Mouse (Mus musculus): ENCODE data around the gene Mapkapk5.

Mapkapk5 gene

GRCm38 (mm10) chr5:121545793-121546529, at the start of gene Mapkapk5:
Gene Mapkapk5 (minus strand): TSS chr5:121545905.
- DNase-seq (ENCODE audit: low spot score in 2 of 2), result peak; percentile 94 to 96

GRCm38 (mm10) chr5:121594714-121595313, 49.1 kb upstream of the Mapkapk5 start:
- DNase-seq (ENCODE audit: low spot score in 2 of 2), result no peak

- DNase-seq (ENCODE audit: low spot score in 2 of 2), result peak; percentile 61 to 67
Observed at GRCm38 (mm10) chr5:121593451-121594401, 48.0 kb upstream of the Mapkapk5 start, which contains the start of gene Aldh2. Gene Aldh2 (minus strand): TSS chr5:121593824.

GRCm38 (mm10) chr5:121592816-121593407, 47.2 kb upstream of the Mapkapk5 start:
- DNase-seq (ENCODE audit: low spot score in 2 of 2), result no peak

- no peak for DNase-seq (ENCODE audit: low spot score in 2 of 2)
Observed at GRCm38 (mm10) chr5:121592064-121592815, 46.5 kb upstream of the Mapkapk5 start.

GRCm38 (mm10) chr5:121591417-121592063, 45.8 kb upstream of the Mapkapk5 start:
- DNase-seq (ENCODE audit: low spot score in 2 of 2), result no peak

- no peak for DNase-seq (ENCODE audit: low spot score in 2 of 2)
Observed at GRCm38 (mm10) chr5:121589928-121590327, 44.2 kb upstream of the Mapkapk5 start.

- DNase-seq (ENCODE audit: low spot score in 2 of 2), result peak; percentile 51 to 71
Observed at GRCm38 (mm10) chr5:121586400-121587039, 40.8 kb upstream of the Mapkapk5 start.

GRCm38 (mm10) chr5:121585699-121586098, 40.0 kb upstream of the Mapkapk5 start:
- DNase-seq (ENCODE audit: low spot score in 2 of 2), result no peak

GRCm38 (mm10) chr5:121585005-121585404, 39.3 kb upstream of the Mapkapk5 start:
- DNase-seq (ENCODE audit: low spot score in 2 of 2), result no peak

- DNase-seq (ENCODE audit: low spot score in 2 of 2), result peak; percentile 52 to 58
Observed at GRCm38 (mm10) chr5:121583765-121584501, 38.2 kb upstream of the Mapkapk5 start.

GRCm38 (mm10) chr5:121581945-121582344, 36.2 kb upstream of the Mapkapk5 start:
- no peak for DNase-seq (ENCODE audit: low spot score in 2 of 2)

- no peak for DNase-seq (ENCODE audit: low spot score in 2 of 2)
Observed at GRCm38 (mm10) chr5:121576927-121577488, 31.3 kb upstream of the Mapkapk5 start.

- no peak for DNase-seq (ENCODE audit: low spot score in 2 of 2)
Observed at GRCm38 (mm10) chr5:121575867-121576266, 30.2 kb upstream of the Mapkapk5 start.

- no peak for DNase-seq (ENCODE audit: low spot score in 2 of 2)
Observed at GRCm38 (mm10) chr5:121574145-121574544, 28.4 kb upstream of the Mapkapk5 start.

GRCm38 (mm10) chr5:121570787-121571186, 25.1 kb upstream of the Mapkapk5 start:
- DNase-seq (ENCODE audit: low spot score in 2 of 2), result no peak

GRCm38 (mm10) chr5:121569881-121570420, 24.2 kb upstream of the Mapkapk5 start:
- DNase-seq (ENCODE audit: low spot score in 2 of 2), result no peak

- no peak for DNase-seq (ENCODE audit: low spot score in 2 of 2)
Observed at GRCm38 (mm10) chr5:121566035-121566681, 20.5 kb upstream of the Mapkapk5 start.
